Mouse (Mus musculus): ENCODE data around the gene Coq10b.
"Not testable (repeated sequence)": the region's sequence is repeated elsewhere in the genome, so short reads cannot be mapped to it uniquely, and the experiment has no call there.

DNA sequence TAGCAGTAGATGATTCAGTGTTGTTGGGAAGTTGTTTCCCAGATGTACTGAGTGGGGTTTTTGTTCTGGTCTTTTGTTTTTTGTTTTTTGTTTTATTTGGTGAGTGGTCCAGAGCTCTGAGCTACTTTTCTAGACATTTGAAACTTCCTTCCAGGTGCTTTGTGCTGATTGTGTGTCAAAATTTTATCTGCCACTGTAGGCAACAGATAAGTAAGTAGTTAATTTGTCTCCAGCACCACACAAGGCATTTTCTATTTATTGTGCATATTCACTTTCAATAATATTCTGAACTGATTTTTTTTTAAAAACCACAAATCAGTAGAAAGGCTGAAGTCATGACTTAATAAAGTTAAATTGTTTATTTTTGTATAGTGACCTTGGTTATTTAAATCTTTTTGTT lies 19.8 kb downstream of the Coq10b start:
- not testable (repeated sequence) for TF ChIP-seq POLR2A (IDR thresholded peaks at IDR 0.05; ENCODE audit: extremely low read depth, insufficient read depth, low read length); CTCF (IDR thresholded peaks at IDR 0.05; ENCODE audit: low read depth, low read length)

Data from liver, adult 2 months (tissue).